Mouse (Mus musculus): ENCODE results near the gene Ung. TPM values are rescaled to one million over a fixed set of nuclear protein-coding genes. Genes with fewer than 3 reads are reported as not detected.

Gene Ung
- polyA plus RNA-seq, 1 experiment: 5.7 TPM

GRCm38 (mm10) chr5:114163117-114163696 is 33.0 kb downstream of the Ung start:
- no peak for TF ChIP-seq POLR2A (IDR thresholded peaks at IDR 0.05; ENCODE audit: low read depth, low read length)
- TF ChIP-seq CTCF (IDR thresholded peaks at IDR 0.05; ENCODE audit: extremely low read depth, insufficient read depth, insufficient read length, insufficient replicate concordance): no peak

GRCm38 (mm10) chr5:114170345-114170744 is 40.2 kb downstream of the Ung start:
- Histone ChIP-seq H3K27me3 (ENCODE audit: control insufficient read depth, insufficient read depth, low read length) (no peaks in the 10 kb centered on the region), H3K36me3 (ENCODE audit: control insufficient read depth, insufficient read depth, low read length) (no peaks in the 10 kb centered on the region), H3K4me1 (ENCODE audit: control insufficient read depth, insufficient read depth, insufficient read length) (no peaks in the 10 kb centered on the region; the same call in 1 of the 2 replicates), H3K27ac (ENCODE audit: insufficient read depth, low read length) (no peak overlapping the region), H3K4me3 (ENCODE audit: extremely low read depth, insufficient read depth, insufficient read length) (no peak overlapping the region)
- TF ChIP-seq POLR2A (IDR thresholded peaks at IDR 0.05; ENCODE audit: low read depth, low read length) (no peak), CTCF (IDR thresholded peaks at IDR 0.05; ENCODE audit: extremely low read depth, insufficient read depth, insufficient read length, insufficient replicate concordance) (no peak)
- WGBS: 86% methylated on average over 7 of the region's 7 CpGs
- DNase-seq (ENCODE audit: low read depth in 1 of 2, low spot score in 2 of 2): no peak

More at GRCm38 (mm10) chr5:114163117-114163696, 33.0 kb downstream of the Ung start:
- no peaks in the 10 kb centered on the region for H3K36me3 ChIP-seq (ENCODE audit: control insufficient read depth, insufficient read depth, low read length)
- no peaks in the 10 kb centered on the region for H3K4me1 ChIP-seq (ENCODE audit: control insufficient read depth, insufficient read depth, insufficient read length)
- H3K27ac ChIP-seq (ENCODE audit: insufficient read depth, low read length): no peak overlapping the region
- H3K27me3 ChIP-seq (ENCODE audit: control insufficient read depth, insufficient read depth, low read length): no peaks in the 10 kb centered on the region
- DNase-seq (ENCODE audit: low read depth in 1 of 2, low spot score in 2 of 2): no peak
- WGBS: 69% methylated on average over 6 of the region's 6 CpGs
- no peak overlapping the region for H3K4me3 ChIP-seq (ENCODE audit: extremely low read depth, insufficient read depth, insufficient read length)

GRCm38 (mm10) chr5:114172936-114173335 is 42.8 kb downstream of the Ung start:
- H3K4me1 ChIP-seq (ENCODE audit: control insufficient read depth, insufficient read depth, insufficient read length): peaks cover 5% of the 10 kb centered on the region; the same call in 1 of the 2 replicates
- TF ChIP-seq POLR2A (IDR thresholded peaks at IDR 0.05; ENCODE audit: low read depth, low read length) (no peak), CTCF (IDR thresholded peaks at IDR 0.05; ENCODE audit: extremely low read depth, insufficient read depth, insufficient read length, insufficient replicate concordance) (no peak)
- no peaks in the 10 kb centered on the region for H3K36me3 ChIP-seq (ENCODE audit: control insufficient read depth, insufficient read depth, low read length)
- no peaks in the 10 kb centered on the region for H3K27me3 ChIP-seq (ENCODE audit: control insufficient read depth, insufficient read depth, low read length)
- peak in 1 of 2 experiments; percentile 17 for DNase-seq (ENCODE audit: low read depth in 1 of 2, low spot score in 2 of 2)
- no peak overlapping the region for H3K4me3 ChIP-seq (ENCODE audit: extremely low read depth, insufficient read depth, insufficient read length)
- 91% methylated on average over 3 of the region's 3 CpGs for WGBS
- no peak overlapping the region for H3K27ac ChIP-seq (ENCODE audit: insufficient read depth, low read length)

GRCm38 (mm10) chr5:114173458-114173857 is 43.3 kb downstream of the Ung start:
- WGBS: 65% methylated on average over 7 of the region's 7 CpGs
- Histone ChIP-seq H3K36me3 (ENCODE audit: control insufficient read depth, insufficient read depth, low read length) (no peaks in the 10 kb centered on the region), H3K27ac (ENCODE audit: insufficient read depth, low read length) (no peak overlapping the region), H3K4me1 (ENCODE audit: control insufficient read depth, insufficient read depth, insufficient read length) (peaks cover 5% of the 10 kb centered on the region; the same call in 1 of the 2 replicates), H3K27me3 (ENCODE audit: control insufficient read depth, insufficient read depth, low read length) (no peaks in the 10 kb centered on the region), H3K4me3 (ENCODE audit: extremely low read depth, insufficient read depth, insufficient read length) (no peak overlapping the region)
- TF ChIP-seq CTCF (IDR thresholded peaks at IDR 0.05; ENCODE audit: extremely low read depth, insufficient read depth, insufficient read length, insufficient replicate concordance): no peak
- no peak for TF ChIP-seq POLR2A (IDR thresholded peaks at IDR 0.05; ENCODE audit: low read depth, low read length)
- DNase-seq (ENCODE audit: low read depth in 1 of 2, low spot score in 2 of 2): no peak

GRCm38 (mm10) chr5:114173877-114174581 is 43.8 kb downstream of the Ung start:
- no peak overlapping the region for H3K4me3 ChIP-seq (ENCODE audit: extremely low read depth, insufficient read depth, insufficient read length)
- H3K27me3 ChIP-seq (ENCODE audit: control insufficient read depth, insufficient read depth, low read length): no peaks in the 10 kb centered on the region
- H3K36me3 ChIP-seq (ENCODE audit: control insufficient read depth, insufficient read depth, low read length): no peaks in the 10 kb centered on the region
- H3K4me1 ChIP-seq (ENCODE audit: control insufficient read depth, insufficient read depth, insufficient read length): peaks cover 5% of the 10 kb centered on the region; the same call in 1 of the 2 replicates
- DNase-seq (ENCODE audit: low read depth in 1 of 2, low spot score in 2 of 2): no peak
- WGBS: 29% methylated on average over 16 of the region's 16 CpGs
- TF ChIP-seq POLR2A (IDR thresholded peaks at IDR 0.05; ENCODE audit: low read depth, low read length) (no peak), CTCF (IDR thresholded peaks at IDR 0.05; ENCODE audit: extremely low read depth, insufficient read depth, insufficient read length, insufficient replicate concordance) (no peak)
- H3K27ac ChIP-seq (ENCODE audit: insufficient read depth, low read length): no peak overlapping the region

- TF ChIP-seq POLR2A (IDR thresholded peaks at IDR 0.05; ENCODE audit: low read depth, low read length) (no peak), CTCF (IDR thresholded peaks at IDR 0.05; ENCODE audit: extremely low read depth, insufficient read depth, insufficient read length, insufficient replicate concordance) (0 out of 2 replicates have a peak, but pooled peaks have one; percentile 9)
- Histone ChIP-seq H3K27ac (ENCODE audit: insufficient read depth, low read length) (no peak overlapping the region), H3K4me1 (ENCODE audit: control insufficient read depth, insufficient read depth, insufficient read length) (peaks cover 5% of the 10 kb centered on the region; the same call in 1 of the 2 replicates), H3K27me3 (ENCODE audit: control insufficient read depth, insufficient read depth, low read length) (no peaks in the 10 kb centered on the region), H3K36me3 (ENCODE audit: control insufficient read depth, insufficient read depth, low read length) (no peaks in the 10 kb centered on the region), H3K4me3 (ENCODE audit: extremely low read depth, insufficient read depth, insufficient read length) (no peak overlapping the region)
- DNase-seq (ENCODE audit: low read depth in 1 of 2, low spot score in 2 of 2): no peak
- 13% methylated on average over 16 of the region's 16 CpGs for WGBS
These were observed 44.5 kb downstream of the Ung start for GRCm38 (mm10) chr5:114174639-114175038.

Data from spleen, adult 2 months (tissue).